Mouse (Mus musculus): Measurements from ENCODE around the gene Chrna5.
"Not testable (repeated sequence)": the region's sequence is repeated elsewhere in the genome, so short reads cannot be mapped to it uniquely, and the experiment has no call there.

Chrna5 gene

DNA sequence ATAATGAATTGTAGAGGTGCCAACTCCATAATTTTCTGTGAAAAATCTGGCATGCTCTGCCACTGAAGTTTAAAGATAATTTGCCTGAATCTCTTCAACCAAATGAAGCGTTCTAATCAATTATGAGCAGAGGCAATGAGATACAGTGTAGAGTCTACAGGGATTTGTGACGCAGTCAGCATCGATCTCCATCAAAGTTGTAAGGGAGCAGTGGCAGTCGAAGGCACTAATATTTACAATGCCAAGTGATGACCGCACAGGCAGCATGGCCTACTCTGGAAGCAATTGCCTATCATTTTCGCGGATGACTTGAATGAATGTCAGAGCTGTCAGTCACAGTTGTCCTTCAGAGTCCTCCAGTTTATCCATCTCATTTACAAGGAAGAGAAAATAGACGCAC lies at the start of gene Chrna5:
Gene Chrna5, plus strand, starts transcription at position 207 of the 400 bp plus-strand sequence.
- no peak for DNase-seq

DNA sequence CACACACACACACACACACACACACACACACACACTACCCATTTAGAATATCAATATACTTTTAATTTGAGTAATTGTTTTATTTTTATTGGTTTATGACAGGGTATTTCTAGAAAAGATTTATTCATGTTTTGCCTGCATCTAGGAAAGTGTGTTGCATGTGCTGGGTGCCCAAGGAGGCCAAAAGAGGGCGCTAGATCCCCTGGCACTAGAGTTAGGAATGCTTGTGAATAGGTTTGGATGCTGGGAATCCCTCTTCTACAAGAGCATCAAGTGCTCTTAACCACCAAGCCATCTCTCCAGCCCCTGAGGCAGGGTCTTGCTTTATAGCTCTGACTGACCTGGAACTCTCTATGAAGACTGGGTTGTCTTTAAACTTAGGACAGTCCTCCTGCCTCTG lies 48.9 kb upstream of the Chrna5 start:
- DNase-seq: no peak

DNA sequence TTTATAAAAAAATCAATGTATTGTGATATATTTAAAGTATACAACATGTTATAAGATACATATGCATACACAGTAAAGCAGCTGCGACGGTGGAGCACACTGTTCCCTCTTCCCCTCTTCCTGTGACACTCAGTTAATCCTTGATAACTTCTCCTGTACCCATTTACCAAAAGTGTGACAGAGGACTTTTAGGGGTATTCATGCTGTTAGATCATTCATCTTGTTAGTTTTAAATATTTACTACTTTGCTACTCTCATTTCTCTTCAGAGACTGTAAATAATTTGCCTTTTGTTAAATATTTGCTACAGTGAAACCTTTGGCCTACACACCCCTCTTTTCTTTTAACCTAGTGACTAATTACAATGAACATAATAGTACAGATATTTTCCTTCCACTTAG lies 48.3 kb upstream of the Chrna5 start:
- no peak for DNase-seq

- no peak for DNase-seq
Observed at GRCm38 (mm10) chr9:54942071-54942470, 38.6 kb upstream of the Chrna5 start.

- no peak for DNase-seq
Observed at GRCm38 (mm10) chr9:54944467-54944866, 36.2 kb upstream of the Chrna5 start.

DNA sequence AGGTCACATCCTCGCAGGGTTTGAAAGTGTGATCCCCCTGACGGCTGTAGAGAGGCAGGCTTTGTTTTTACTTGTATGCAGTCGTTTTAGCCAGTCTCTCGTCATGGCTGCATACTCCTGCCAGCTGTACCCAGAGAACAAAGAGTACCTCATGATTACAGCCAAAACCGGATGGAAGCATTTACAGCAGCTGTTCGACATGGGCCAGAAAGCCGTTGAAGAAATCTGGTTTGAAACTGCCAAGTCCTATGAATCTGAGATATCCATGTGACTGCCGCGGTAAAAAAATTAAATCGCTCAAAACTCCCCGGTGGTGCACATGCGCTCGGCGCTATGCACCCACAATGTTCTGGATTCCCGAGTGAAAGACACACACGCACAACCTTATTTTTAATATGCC lies 34.4 kb upstream of the Chrna5 start:
- DNase-seq: no peak

DNA sequence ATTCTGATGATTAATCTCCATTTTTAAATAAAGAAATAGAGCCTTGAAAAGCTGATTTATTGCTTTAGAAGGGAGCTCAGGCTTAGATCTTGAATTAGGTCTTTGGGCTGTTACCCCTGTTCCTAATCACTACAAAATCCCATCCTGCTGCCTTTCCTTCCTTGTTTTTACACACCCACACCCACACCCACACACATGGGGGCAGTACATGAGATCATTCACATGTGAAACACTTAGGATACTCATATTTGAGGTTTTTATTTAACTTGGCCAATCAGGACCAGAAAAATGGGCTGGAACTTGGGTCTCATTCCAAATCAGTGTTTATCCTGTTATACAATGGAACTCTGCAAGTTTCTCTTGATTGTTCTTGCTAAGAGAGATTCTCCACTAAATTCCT lies 31.2 kb upstream of the Chrna5 start:
- DNase-seq: no peak

GRCm38 (mm10) chr9:54950162-54950561 lies 30.5 kb upstream of the Chrna5 start:
- DNase-seq: not testable (repeated sequence)

GRCm38 (mm10) chr9:54950575-54951321 lies 29.9 kb upstream of the Chrna5 start, which contains the start of the genes Psma4 and AY074887:
Gene Psma4, plus strand, starts transcription at chr9:54950790.
Gene AY074887, minus strand, starts transcription at chr9:54950998.
- DNase-seq: peak; percentile 90 to 93

DNA sequence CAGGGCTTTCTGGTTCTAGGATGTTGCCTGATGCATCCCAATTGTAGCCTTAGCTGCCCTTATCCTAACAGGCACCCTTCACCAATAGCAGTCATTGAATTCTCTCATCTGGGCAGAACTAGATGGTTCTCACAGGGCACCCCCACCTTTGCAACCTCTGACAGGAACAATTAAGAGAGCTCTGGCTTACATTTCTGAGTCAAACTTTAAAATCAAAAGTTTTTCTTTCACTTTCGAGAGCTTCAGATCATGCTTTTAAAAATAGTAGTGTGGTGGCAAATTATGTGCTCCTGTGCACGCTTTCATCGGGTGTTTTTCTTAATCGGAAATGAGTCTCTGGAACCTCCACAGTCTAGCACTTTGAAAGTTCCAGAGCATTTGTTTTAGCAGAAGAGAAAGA lies 19.6 kb upstream of the Chrna5 start:
- DNase-seq: no peak

DNA sequence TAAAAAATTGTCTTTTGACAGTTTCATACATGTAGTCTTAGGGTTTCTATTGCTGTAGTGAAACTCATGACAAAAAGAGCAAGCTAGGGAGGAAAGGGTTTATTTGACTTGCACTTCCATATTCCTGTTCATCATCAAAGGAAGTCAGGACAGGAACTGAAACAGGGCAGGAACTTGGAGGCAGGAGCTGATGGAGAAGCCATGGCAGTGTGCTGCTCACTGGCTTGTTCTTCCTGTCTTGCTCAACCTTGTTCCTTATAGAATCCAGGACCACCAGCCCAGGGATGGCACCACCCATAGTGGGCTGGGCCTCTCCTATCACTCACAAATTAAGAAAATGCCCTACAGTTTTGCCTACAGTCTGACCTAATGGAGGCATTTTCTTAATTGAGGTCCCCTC lies 17.0 kb upstream of the Chrna5 start:
- DNase-seq: no peak

DNA sequence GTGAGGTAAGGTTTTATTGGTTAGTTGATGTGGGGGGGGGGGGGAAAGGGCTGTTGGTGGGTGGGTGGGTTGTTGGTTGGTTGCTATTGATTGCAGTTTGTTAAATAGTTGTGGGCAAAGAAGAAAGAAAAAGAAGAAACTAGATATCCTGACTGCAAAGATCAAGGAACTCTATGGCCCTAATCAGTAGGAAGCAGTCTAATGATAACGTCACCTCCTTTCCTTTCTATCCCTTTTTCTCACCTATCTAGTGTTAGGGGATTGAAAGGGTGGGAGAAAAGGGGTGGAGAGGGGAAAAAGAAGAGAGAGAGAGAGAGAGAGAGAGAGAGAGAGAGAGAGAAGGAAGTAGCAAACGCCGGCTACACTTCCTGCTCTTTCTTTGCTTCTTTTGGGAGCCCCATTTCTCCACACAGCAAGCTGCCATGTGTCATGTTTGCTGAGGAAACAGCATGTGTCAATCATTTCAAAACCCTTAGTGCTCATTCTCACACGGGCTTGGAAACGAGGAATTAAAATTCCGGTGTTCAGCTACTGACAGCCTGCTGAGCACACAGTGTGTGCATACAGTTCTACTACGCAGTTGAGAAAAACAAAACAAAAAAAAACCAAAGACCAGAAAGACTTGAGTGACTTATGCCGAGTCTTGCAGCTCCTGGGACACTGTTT lies 10.6 kb upstream of the Chrna5 start:
- no peak for DNase-seq

DNA sequence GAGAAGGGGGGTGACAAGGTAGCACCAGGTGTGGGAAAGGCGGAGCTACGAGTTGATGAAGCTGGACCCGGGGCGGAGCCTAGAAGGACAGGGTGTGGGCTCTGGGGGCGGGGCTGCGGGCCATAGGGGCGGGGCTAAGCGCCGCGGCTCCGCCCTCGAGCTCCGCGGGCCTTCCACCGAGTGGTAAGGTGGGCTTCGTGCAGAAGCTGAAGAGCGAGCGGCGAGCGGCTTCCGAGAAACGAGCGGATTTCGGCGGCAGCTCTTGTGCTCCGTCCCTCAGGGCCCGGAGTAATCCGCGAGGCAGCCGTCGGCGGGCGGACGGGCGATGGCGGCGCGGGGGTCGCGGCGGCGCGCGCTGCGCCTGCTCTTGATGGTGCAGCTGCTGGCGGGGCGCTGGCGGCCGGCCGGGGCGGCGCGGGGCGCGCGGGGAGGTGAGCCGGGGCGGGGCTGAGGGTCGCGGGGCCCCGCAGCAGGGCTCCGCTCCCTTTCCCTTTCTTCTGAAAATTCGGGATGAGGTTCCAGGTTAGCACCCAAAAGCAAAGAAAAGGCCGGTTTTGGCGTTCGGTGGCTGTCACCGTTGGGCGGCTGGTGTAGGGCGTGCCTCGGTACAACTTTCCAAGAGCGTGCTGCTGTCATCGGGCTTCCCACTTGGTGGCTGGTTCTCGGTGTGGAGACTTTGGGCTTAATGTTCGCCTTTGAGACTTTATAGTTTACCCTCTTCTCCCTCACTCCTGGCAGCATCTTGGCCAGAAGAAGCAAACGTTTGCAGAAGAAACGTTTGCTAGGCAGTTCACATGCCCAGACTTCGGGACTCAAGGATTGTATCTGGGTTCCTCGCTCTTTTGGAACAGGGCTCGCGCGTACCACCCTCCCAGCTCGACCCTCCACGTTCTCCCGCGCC lies 861 bp downstream of the Chrna5 start:
- DNase-seq: peak; percentile 4 to 6

GRCm38 (mm10) chr9:54982401-54982800 lies 1.7 kb downstream of the Chrna5 start:
- DNase-seq: no peak

GRCm38 (mm10) chr9:54990362-54990761 lies 9.7 kb downstream of the Chrna5 start:
- no peak for DNase-seq

DNA sequence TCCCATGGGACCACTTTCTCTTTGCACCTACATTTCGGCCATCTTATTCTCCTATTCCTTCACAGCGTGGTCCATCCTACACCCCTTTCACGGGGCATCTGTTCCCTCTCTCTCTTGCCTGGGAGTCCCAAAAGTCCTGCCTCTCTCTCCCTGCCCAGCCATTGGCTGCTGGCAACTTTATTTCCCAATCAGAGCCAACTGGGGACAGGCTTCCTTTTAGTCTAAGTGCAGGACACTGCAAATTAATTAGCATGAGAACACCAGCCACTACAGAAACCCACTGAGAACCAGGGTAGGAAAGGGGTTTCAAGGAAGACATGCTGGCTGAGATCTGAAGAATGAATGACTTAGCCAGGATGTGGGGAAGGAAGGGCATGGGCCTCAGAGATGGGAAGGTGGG lies 13.7 kb downstream of the Chrna5 start:
- no peak for DNase-seq

GRCm38 (mm10) chr9:54995645-54996044 lies 15.0 kb downstream of the Chrna5 start:
- DNase-seq: no peak

- DNase-seq: no peak
Observed at GRCm38 (mm10) chr9:55003609-55004008, 22.9 kb downstream of the Chrna5 start.

DNA sequence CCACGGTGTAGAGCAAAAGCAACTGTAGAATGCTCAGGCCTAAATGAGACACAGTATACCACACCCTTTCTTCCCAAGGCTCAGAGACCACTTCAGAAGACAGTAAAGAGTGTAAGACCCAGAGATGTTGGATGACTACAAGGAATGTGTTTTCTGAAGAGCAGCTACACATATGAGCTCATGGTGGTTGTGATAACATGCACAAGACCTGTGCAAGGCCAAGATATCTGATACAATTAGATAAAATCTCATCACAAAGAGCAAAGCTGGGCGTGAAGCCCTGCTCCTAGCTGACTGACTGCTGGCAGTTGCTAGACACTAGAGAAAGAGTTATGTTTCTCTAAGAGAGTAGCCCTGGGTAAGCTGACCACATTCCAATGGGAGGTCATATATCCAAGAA lies 29.0 kb downstream of the Chrna5 start:
- DNase-seq: no peak

DNA sequence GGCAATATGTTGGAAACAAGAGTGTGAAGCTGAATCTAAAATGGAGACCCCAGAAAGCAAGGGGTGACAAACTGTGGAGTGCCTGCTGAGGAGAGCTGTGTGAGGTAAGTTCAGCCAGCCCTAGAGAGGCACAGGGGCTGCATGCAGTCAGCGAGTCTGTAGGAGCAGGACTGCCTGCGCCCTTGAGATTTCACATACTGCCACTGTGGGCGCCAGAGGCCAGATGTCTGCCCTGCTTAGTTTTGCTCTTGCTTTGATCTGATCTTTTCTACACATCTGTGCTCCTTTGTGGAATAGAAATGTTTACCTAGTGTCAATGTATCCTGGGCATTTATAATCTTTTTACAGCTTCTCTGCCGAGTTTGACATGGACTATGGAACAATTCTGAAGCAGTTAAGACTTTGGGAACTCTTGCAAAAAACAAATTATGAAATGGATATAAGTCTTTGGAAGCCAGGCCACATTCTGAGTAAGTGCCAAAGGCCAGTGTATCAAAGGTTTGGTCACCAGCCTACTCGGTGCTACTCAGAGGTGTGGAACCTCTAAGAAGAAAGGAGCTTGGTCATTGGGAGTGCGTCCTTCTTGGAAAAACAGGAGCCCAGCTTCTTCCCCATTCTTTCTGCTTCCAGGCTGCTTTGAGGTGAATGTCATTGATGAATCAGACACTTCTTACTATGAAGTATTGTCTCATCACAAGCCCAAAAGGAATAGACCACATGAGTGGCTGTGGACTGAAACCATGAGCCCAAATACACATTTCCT lies 30.1 kb downstream of the Chrna5 start:
- no peak for DNase-seq

GRCm38 (mm10) chr9:55016926-55017325 lies 36.2 kb downstream of the Chrna5 start:
- no peak for DNase-seq

GRCm38 (mm10) chr9:55023326-55023725 lies 42.6 kb downstream of the Chrna5 start:
- DNase-seq: no peak

All from cerebellum, adult 18-20 months (tissue).